Mouse (Mus musculus) myocyte (in vitro differentiated cells): ENCODE measurements around the gene Slc18a2. TPM values are rescaled to one million over a fixed set of nuclear protein-coding genes. Genes with fewer than 3 reads are reported as not detected.

ENCODE experiments used
- H3K27me3 ChIP-seq: one replicate; pipeline ENCODE4 v1.6.1; 2011; ENCODE audit not compliant: control insufficient read depth, insufficient read depth, insufficient read length
- H3K36me3 ChIP-seq: one replicate; pipeline ENCODE4 v1.6.1; 2011; ENCODE audit not compliant: control insufficient read depth, insufficient read depth
- H3K4me2 ChIP-seq: one replicate; pipeline ENCODE4 v1.6.1; 2011; ENCODE audit warnings: low read depth, control low read depth
- H3K4me3 ChIP-seq: one replicate; pipeline ENCODE4 v1.5.1; 2011; ENCODE audit warnings: mild to moderate bottlenecking, control low read depth, moderate library complexity
- H3K79me2 ChIP-seq: one replicate; pipeline ENCODE4 v1.6.1; 2011; ENCODE audit not compliant: control insufficient read depth, insufficient read depth
- H3ac ChIP-seq: one replicate; pipeline ENCODE4 v1.6.1; 2011; ENCODE audit not compliant: control insufficient read depth, insufficient read length
- CEBPB ChIP-seq: IDR thresholded peaks from 2 replicates; pipeline ENCODE4 v1.6.1; 2011; ENCODE audit warnings: mild to moderate bottlenecking, moderate library complexity; ENCODE audit not compliant: poor library complexity, insufficient read depth, severe bottlenecking
- E2F4 ChIP-seq: IDR thresholded peaks from one replicate; pipeline ENCODE4 v1.6.1; 2011; ENCODE audit warnings: mild to moderate bottlenecking, control low read depth, moderate library complexity; ENCODE audit not compliant: insufficient read depth
- MAX ChIP-seq: IDR thresholded peaks from one replicate; pipeline ENCODE4 v1.6.1; 2011; ENCODE audit warnings: low read depth, mild to moderate bottlenecking, control low read depth
- MYOD1 ChIP-seq, 3 experiments: IDR thresholded peaks; one replicate each; pipeline ENCODE4 v1.6.1; 2011; ENCODE audit warnings: control low read depth in 2 of 3, low read depth in 2 of 3, mild to moderate bottlenecking in 2 of 3, moderate library complexity in 1 of 3; ENCODE audit not compliant: insufficient read length in 2 of 3, control insufficient read depth in 1 of 3
- MYOG ChIP-seq, 3 experiments: IDR thresholded peaks; one replicate each; pipeline ENCODE4 v1.6.1; 2011; ENCODE audit warnings: control low read depth in 2 of 3, low read depth in 2 of 3, mild to moderate bottlenecking in 2 of 3; ENCODE audit not compliant: insufficient read length in 2 of 3, control insufficient read depth in 1 of 3, insufficient read depth in 1 of 3
- POLR2A ChIP-seq: IDR thresholded peaks from one replicate; pipeline ENCODE4 v1.6.1; 2011; ENCODE audit warnings: low read depth, mild to moderate bottlenecking, control low read depth, moderate library complexity; ENCODE audit not compliant: insufficient read length
- POLR2AphosphoS2 ChIP-seq: IDR thresholded peaks from one replicate; pipeline ENCODE4 v1.6.1; 2011; ENCODE audit warnings: low read depth, control low read depth; ENCODE audit not compliant: insufficient read length
- REST ChIP-seq: IDR thresholded peaks from one replicate; pipeline ENCODE4 v1.6.1; 2011; ENCODE audit warnings: mild to moderate bottlenecking, control low read depth, moderate library complexity; ENCODE audit not compliant: insufficient read depth, insufficient read length
- SRF ChIP-seq: IDR thresholded peaks from one replicate; pipeline ENCODE4 v1.6.1; 2011; ENCODE audit warnings: low read depth; ENCODE audit not compliant: control insufficient read depth, insufficient read length
- TCF12 ChIP-seq: IDR thresholded peaks from one replicate; pipeline ENCODE4 v1.6.1; 2011; ENCODE audit warnings: mild to moderate bottlenecking, control low read depth; ENCODE audit not compliant: poor library complexity, insufficient read depth, severe bottlenecking
- TCF3 ChIP-seq: IDR thresholded peaks from one replicate; pipeline ENCODE4 v1.6.1; 2011; ENCODE audit warnings: low read depth, control low read depth; ENCODE audit not compliant: insufficient read length
- USF1 ChIP-seq: IDR thresholded peaks from one replicate; pipeline ENCODE4 v1.6.1; 2011; ENCODE audit warnings: low read depth, mild to moderate bottlenecking, control low read depth, moderate library complexity
- polyA plus RNA-seq: library from polyadenylated mRNA; unstranded; fragments of >200 nt; fragmentation: generic; extraction: Trizol; gene quantifications from one replicate; pipeline ENCODE4 v1.2.1, GENCODE M21; 2012; ENCODE audit warnings: missing spikeins

Gene Slc18a2
- polyA plus RNA-seq, 1 experiment = 0.42 TPM

- H3K4me2 ChIP-seq = no peak overlapping the region
- H3ac ChIP-seq = no peak overlapping the region
- peaks cover 11% of the 10 kb centered on the region for H3K36me3 ChIP-seq
- TF ChIP-seq POLR2AphosphoS2 = peak; percentile 38
- no peak for TF ChIP-seq TCF12
- H3K27me3 ChIP-seq = no peaks in the 10 kb centered on the region
- no peak overlapping the region for H3K4me3 ChIP-seq
- H3K79me2 ChIP-seq = no peaks in the 10 kb centered on the region
Measured at GRCm38 (mm10) chr19:59292183-59292839, 31.6 kb downstream of the Slc18a2 start.

- Histone ChIP-seq H3K79me2 (peaks cover 51% of the 10 kb centered on the region), H3K4me3 (no peak overlapping the region), H3ac (no peak overlapping the region), H3K27me3 (no peaks in the 10 kb centered on the region), H3K4me2 (no peak overlapping the region), H3K36me3 (no peaks in the 10 kb centered on the region)
- TF ChIP-seq SRF (no peak), POLR2A (no peak)
Measured at GRCm38 (mm10) chr19:59315308-59315707, 54.6 kb downstream of the Slc18a2 start.

- H3K4me2 ChIP-seq = no peak overlapping the region
- TF ChIP-seq SRF (no peak), USF1 (no peak), CEBPB (no peak), TCF3 (no peak), MAX (no peak), POLR2A (no peak), MYOG (IDR thresholded peaks at IDR 0.05; ENCODE audit: control insufficient read depth in 1 of 3, insufficient read depth in 1 of 3, insufficient read length in 2 of 3, low read depth in 2 of 3) (no peak), REST (no peak), MYOD1 (IDR thresholded peaks at IDR 0.05; ENCODE audit: control insufficient read depth in 1 of 3, insufficient read length in 2 of 3, low read depth in 2 of 3) (no peak), TCF12 (no peak)
- no peak overlapping the region for H3ac ChIP-seq
- H3K4me3 ChIP-seq = no peak overlapping the region
- H3K27me3 ChIP-seq = no peaks in the 10 kb centered on the region
- H3K79me2 ChIP-seq = peaks cover 52% of the 10 kb centered on the region
- no peaks in the 10 kb centered on the region for H3K36me3 ChIP-seq
Measured at GRCm38 (mm10) chr19:59316571-59316970, 55.9 kb downstream of the Slc18a2 start.

- H3ac ChIP-seq = no peak within 1 kb of the TSS
- H3K4me2 ChIP-seq = no peak within 1 kb of the TSS
- peaks cover 63% of the 10 kb centered on the region for H3K79me2 ChIP-seq
- H3K36me3 ChIP-seq = peaks cover 13% of the 10 kb centered on the region
- no peak within 1 kb of the TSS for H3K4me3 ChIP-seq
- H3K27me3 ChIP-seq = no peaks in the 10 kb centered on the region
- TF ChIP-seq E2F4 (no peak), MYOG (IDR thresholded peaks at IDR 0.05; ENCODE audit: control insufficient read depth in 1 of 3, insufficient read depth in 1 of 3, insufficient read length in 2 of 3, low read depth in 2 of 3) (no peak)
Measured at GRCm38 (mm10) chr19:59321990-59322389, 61.3 kb downstream of the Slc18a2 start, which contains the start of gene Rps12-ps3. TSS of gene Rps12-ps3 (plus strand) at chr19:59322290.

- Histone ChIP-seq H3K4me2 (no peak overlapping the region), H3K79me2 (peaks cover 91% of the 10 kb centered on the region), H3K27me3 (no peaks in the 10 kb centered on the region), H3K4me3 (no peak overlapping the region), H3K36me3 (peaks cover 6% of the 10 kb centered on the region), H3ac (no peak overlapping the region)
- TF ChIP-seq USF1 (no peak), REST (no peak), MYOD1 (IDR thresholded peaks at IDR 0.05; ENCODE audit: control insufficient read depth in 1 of 3, insufficient read length in 2 of 3, low read depth in 2 of 3) (no peak), SRF (no peak)
Measured at GRCm38 (mm10) chr19:59330816-59331225, 70.1 kb downstream of the Slc18a2 start.

- no peak overlapping the region for H3K4me2 ChIP-seq
- no peak overlapping the region for H3K4me3 ChIP-seq
- TF ChIP-seq POLR2AphosphoS2 = no peak
- no peak for TF ChIP-seq MAX
- no peak for TF ChIP-seq POLR2A
- TF ChIP-seq MYOD1 (IDR thresholded peaks at IDR 0.05; ENCODE audit: control insufficient read depth in 1 of 3, insufficient read length in 2 of 3, low read depth in 2 of 3) = no peak
- no peak for TF ChIP-seq REST
- TF ChIP-seq MYOG (IDR thresholded peaks at IDR 0.05; ENCODE audit: control insufficient read depth in 1 of 3, insufficient read depth in 1 of 3, insufficient read length in 2 of 3, low read depth in 2 of 3) = no peak
- no peak for TF ChIP-seq CEBPB
- TF ChIP-seq E2F4 = no peak
- TF ChIP-seq TCF12 = no peak
- no peak for TF ChIP-seq SRF
- no peak for TF ChIP-seq TCF3
- TF ChIP-seq USF1 = no peak
- H3ac ChIP-seq = no peak overlapping the region
- peaks cover 95% of the 10 kb centered on the region for H3K79me2 ChIP-seq
- no peaks in the 10 kb centered on the region for H3K36me3 ChIP-seq
- H3K27me3 ChIP-seq = no peaks in the 10 kb centered on the region
Measured at GRCm38 (mm10) chr19:59336655-59337054, 76.0 kb downstream of the Slc18a2 start.
